Mouse (Mus musculus): ENCODE results near the gene Tmem218. TPM values are rescaled to one million over a fixed set of nuclear protein-coding genes. Genes with fewer than 3 reads are reported as not detected.

The Tmem218 gene
- polyA plus RNA-seq, 1 experiment from 2014 or later, result 3.3 TPM

DNA sequence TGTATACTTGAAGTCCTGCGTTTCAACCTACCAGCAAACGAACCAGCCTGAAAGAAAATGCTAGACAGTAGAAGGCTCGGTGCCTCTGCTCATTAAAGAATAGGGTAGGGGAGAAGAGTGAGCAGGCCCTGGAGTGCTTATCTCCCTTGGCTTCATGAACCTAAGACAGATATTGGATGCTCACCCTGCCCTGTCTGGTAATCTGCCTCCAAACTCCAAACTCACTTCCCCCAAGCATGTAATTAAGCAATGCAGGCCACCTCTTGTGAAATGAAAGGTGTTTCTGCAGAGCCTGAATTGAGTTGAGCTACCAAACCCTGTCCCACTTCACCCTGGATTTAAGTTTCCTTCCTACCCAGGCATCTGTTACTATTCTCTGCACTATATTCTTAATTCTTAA lies 34.7 kb downstream of the Tmem218 start:
- WGBS (ENCODE audit: insufficient replicate concordance), result 79% methylated on average over 3 of the region's 3 CpGs
- no peak overlapping the region for H3K27ac ChIP-seq (ENCODE audit: low read depth)
- no peaks in the 10 kb centered on the region for H3K27me3 ChIP-seq (ENCODE audit: insufficient read depth, low read length)
- ATAC-seq (peak; percentile 34; the same call in 1 of the 2 replicates), DNase-seq (no peak)
- no peaks in the 10 kb centered on the region for H3K36me3 ChIP-seq (replicated peaks; ENCODE audit: insufficient read depth, low read length)
- H3K9me3 ChIP-seq (ENCODE audit: low read length), result no peaks in the 10 kb centered on the region
- H3K4me3 ChIP-seq (ENCODE audit: low read depth, low read length), result no peak overlapping the region
- no peak overlapping the region for H3K9ac ChIP-seq (replicated peaks)
- H3K4me1 ChIP-seq (ENCODE audit: insufficient read depth), result peaks cover 8% of the 10 kb centered on the region; the same call in 1 of the 2 replicates
- TF ChIP-seq CTCF (IDR thresholded peaks at IDR 0.05; ENCODE audit: low read depth), result no peak
- H3K4me2 ChIP-seq (ENCODE audit: low read depth, low read length), result 0 out of 2 replicates have a peak overlapping the region, but pooled peaks have one; percentile 13

DNA sequence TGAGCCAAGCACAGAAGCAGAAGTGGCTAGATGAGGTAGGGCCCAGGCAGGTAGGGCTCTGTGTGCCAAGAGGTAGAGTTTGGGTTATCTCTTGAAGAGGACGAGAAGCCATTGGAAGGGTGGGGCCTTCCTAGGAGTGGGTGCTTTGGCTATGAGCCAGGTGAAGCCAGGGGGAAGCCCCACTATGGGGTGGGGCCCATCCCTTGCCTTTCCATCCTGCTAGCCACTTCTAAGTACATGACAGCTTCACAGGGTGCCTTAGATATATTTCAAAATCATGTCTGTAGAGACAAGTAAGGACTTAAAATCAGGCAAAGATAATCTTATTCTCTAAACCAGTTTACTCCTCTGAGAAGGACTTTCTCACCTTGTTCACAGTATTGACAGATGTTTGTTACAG lies 36.6 kb downstream of the Tmem218 start:
- no peak for ATAC-seq
- H3K27me3 ChIP-seq (ENCODE audit: insufficient read depth, low read length), result no peaks in the 10 kb centered on the region
- no peaks in the 10 kb centered on the region for H3K36me3 ChIP-seq (replicated peaks; ENCODE audit: insufficient read depth, low read length)
- TF ChIP-seq EP300 (IDR thresholded peaks at IDR 0.05; ENCODE audit: low read depth), result no peak
- no peak for TF ChIP-seq CTCF (IDR thresholded peaks at IDR 0.05; ENCODE audit: low read depth)
- no peak overlapping the region for H3K9ac ChIP-seq (replicated peaks)
- peaks cover 8% of the 10 kb centered on the region; the same call in 1 of the 2 replicates for H3K4me1 ChIP-seq (ENCODE audit: insufficient read depth)
- no peak for DNase-seq
- H3K4me3 ChIP-seq (ENCODE audit: low read depth, low read length), result no peak overlapping the region
- H3K4me2 ChIP-seq (ENCODE audit: low read depth, low read length), result no peak overlapping the region
- H3K27ac ChIP-seq (ENCODE audit: low read depth), result no peak overlapping the region
- 54% methylated on average over 1 of the region's 1 CpGs for WGBS (ENCODE audit: insufficient replicate concordance)
- no peaks in the 10 kb centered on the region for H3K9me3 ChIP-seq (ENCODE audit: low read length)

- Histone ChIP-seq H3K4me3 (ENCODE audit: low read depth, low read length) (no peak overlapping the region), H3K4me2 (ENCODE audit: low read depth, low read length) (no peak overlapping the region), H3K9me3 (ENCODE audit: low read length) (no peaks in the 10 kb centered on the region), H3K9ac (replicated peaks) (no peak overlapping the region), H3K36me3 (replicated peaks; ENCODE audit: insufficient read depth, low read length) (no peaks in the 10 kb centered on the region), H3K27ac (ENCODE audit: low read depth) (no peak overlapping the region), H3K27me3 (ENCODE audit: insufficient read depth, low read length) (no peaks in the 10 kb centered on the region), H3K4me1 (ENCODE audit: insufficient read depth) (peaks cover 8% of the 10 kb centered on the region; the same call in 1 of the 2 replicates)
- DNase-seq (no peak), ATAC-seq (no peak)
- 45% methylated on average over 2 of the region's 2 CpGs for WGBS (ENCODE audit: insufficient replicate concordance)
- TF ChIP-seq CTCF (IDR thresholded peaks at IDR 0.05; ENCODE audit: low read depth), result no peak
- TF ChIP-seq EP300 (IDR thresholded peaks at IDR 0.05; ENCODE audit: low read depth), result no peak
Observed at GRCm38 (mm10) chr9:37245404-37245803, 37.4 kb downstream of the Tmem218 start.

- Histone ChIP-seq H3K4me1 (ENCODE audit: insufficient read depth) (peaks cover 8% of the 10 kb centered on the region; the same call in 1 of the 2 replicates), H3K4me3 (ENCODE audit: low read depth, low read length) (no peak overlapping the region), H3K9me3 (ENCODE audit: low read length) (no peaks in the 10 kb centered on the region), H3K27me3 (ENCODE audit: insufficient read depth, low read length) (no peaks in the 10 kb centered on the region), H3K9ac (replicated peaks) (no peak overlapping the region), H3K36me3 (replicated peaks; ENCODE audit: insufficient read depth, low read length) (no peaks in the 10 kb centered on the region), H3K27ac (ENCODE audit: low read depth) (no peak overlapping the region), H3K4me2 (ENCODE audit: low read depth, low read length) (no peak overlapping the region)
- TF ChIP-seq CTCF (IDR thresholded peaks at IDR 0.05; ENCODE audit: low read depth) (no peak), EP300 (IDR thresholded peaks at IDR 0.05; ENCODE audit: low read depth) (no peak)
- 80% methylated on average over 1 of the region's 1 CpGs for WGBS (ENCODE audit: insufficient replicate concordance)
- ATAC-seq, result no peak
- DNase-seq, result no peak
Observed at GRCm38 (mm10) chr9:37245810-37246209, 37.8 kb downstream of the Tmem218 start.

DNA sequence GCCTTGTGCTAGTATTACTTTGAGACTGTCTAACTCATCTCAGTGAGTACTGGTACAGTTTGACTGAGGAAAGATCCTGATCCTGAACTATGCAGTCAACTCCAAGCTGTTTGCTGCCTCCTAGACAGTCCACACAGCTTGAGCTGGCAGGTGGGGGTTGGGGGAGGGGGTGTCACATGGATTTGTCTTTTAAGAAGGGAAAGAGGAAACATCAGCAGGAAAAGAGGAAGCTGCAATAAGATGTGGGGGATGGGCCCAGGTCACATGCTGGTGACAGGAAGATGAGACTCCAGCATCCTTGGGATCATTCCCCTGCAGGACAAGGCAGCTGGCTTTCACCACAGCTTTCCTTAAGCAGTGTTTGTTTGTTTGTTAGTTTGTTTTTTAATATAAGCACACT lies 39.4 kb downstream of the Tmem218 start:
- Histone ChIP-seq H3K4me2 (ENCODE audit: low read depth, low read length) (no peak overlapping the region), H3K4me3 (ENCODE audit: low read depth, low read length) (no peak overlapping the region), H3K27ac (ENCODE audit: low read depth) (0 out of 2 replicates have a peak overlapping the region, but pooled peaks have one; percentile 18), H3K36me3 (replicated peaks; ENCODE audit: insufficient read depth, low read length) (no peaks in the 10 kb centered on the region), H3K27me3 (ENCODE audit: insufficient read depth, low read length) (no peaks in the 10 kb centered on the region), H3K9ac (replicated peaks) (no peak overlapping the region), H3K9me3 (ENCODE audit: low read length) (no peaks in the 10 kb centered on the region), H3K4me1 (ENCODE audit: insufficient read depth) (peaks cover 8% of the 10 kb centered on the region; the same call in 1 of the 2 replicates)
- peak; percentile 63 for DNase-seq
- TF ChIP-seq CTCF (IDR thresholded peaks at IDR 0.05; ENCODE audit: low read depth) (no peak), EP300 (IDR thresholded peaks at IDR 0.05; ENCODE audit: low read depth) (no peak)
- ATAC-seq, result peak; percentile 55

DNA sequence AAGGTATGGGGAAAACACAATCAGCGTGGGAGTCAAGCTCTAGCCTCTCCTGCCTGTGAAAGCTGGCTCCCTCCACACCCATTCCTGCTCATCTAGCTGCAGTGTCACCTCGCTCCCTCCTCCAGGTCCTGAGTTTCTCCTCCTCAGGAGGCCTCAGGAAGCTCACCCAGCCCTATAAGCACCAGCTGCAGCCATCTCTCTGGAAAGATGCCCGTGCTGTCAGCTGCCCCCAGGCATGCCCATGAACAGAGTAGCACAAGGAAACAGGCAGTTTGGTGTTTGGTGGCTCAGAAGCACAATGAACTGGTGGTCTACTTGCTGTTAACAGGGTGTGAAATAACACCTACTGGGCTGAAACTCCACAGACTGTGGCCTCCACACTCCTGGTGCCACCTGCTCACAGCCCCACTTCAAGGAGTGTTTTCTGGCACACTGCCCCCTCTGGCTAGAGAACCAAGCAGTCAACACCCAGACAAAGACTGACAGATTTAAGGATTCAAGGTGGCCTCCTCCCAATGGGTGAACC lies 40.4 kb downstream of the Tmem218 start:
- DNase-seq, result no peak

More for the DNA sequence above, 40.4 kb downstream of the Tmem218 start:
- ATAC-seq, result no peak
- no peaks in the 10 kb centered on the region for H3K9me3 ChIP-seq (ENCODE audit: low read length)
- H3K4me1 ChIP-seq (ENCODE audit: insufficient read depth), result peaks cover 6% of the 10 kb centered on the region; the same call in 1 of the 2 replicates
- H3K4me3 ChIP-seq (ENCODE audit: low read depth, low read length), result no peak overlapping the region
- no peaks in the 10 kb centered on the region for H3K27me3 ChIP-seq (ENCODE audit: insufficient read depth, low read length)
- H3K36me3 ChIP-seq (replicated peaks; ENCODE audit: insufficient read depth, low read length), result no peaks in the 10 kb centered on the region
- no peak overlapping the region for H3K9ac ChIP-seq (replicated peaks)
- WGBS (ENCODE audit: insufficient replicate concordance), result 59% methylated on average over 3 of the region's 3 CpGs
- no peak overlapping the region for H3K4me2 ChIP-seq (ENCODE audit: low read depth, low read length)
- 0 out of 2 replicates have a peak overlapping the region, but pooled peaks have one; percentile 24 for H3K27ac ChIP-seq (ENCODE audit: low read depth)
- TF ChIP-seq CTCF (IDR thresholded peaks at IDR 0.05; ENCODE audit: low read depth) (peak; percentile 26), EP300 (IDR thresholded peaks at IDR 0.05; ENCODE audit: low read depth) (no peak)

Data from liver, postnatal 0 days (tissue).